Mouse (Mus musculus): ENCODE measurements around the gene Spats2.

- no peak for TF ChIP-seq CTCF (IDR thresholded peaks at IDR 0.05; ENCODE audit: insufficient read depth, low read length)
- TF ChIP-seq POLR2A (IDR thresholded peaks at IDR 0.05; ENCODE audit: borderline replicate concordance, extremely low read depth, low read depth, low read length): no peak
These were observed 137.0 kb downstream of the Spats2 start for GRCm38 (mm10) chr15:99262702-99263101.

All from lung, adult 2 months (tissue).